Mouse (Mus musculus): ENCODE measurements around the gene Tsr3. TPM values are rescaled to one million over a fixed set of nuclear protein-coding genes. Genes with fewer than 3 reads are reported as not detected.

Tsr3 gene
- polyA plus RNA-seq, 1 experiment from 2014 or later = 19.7 TPM

DNA sequence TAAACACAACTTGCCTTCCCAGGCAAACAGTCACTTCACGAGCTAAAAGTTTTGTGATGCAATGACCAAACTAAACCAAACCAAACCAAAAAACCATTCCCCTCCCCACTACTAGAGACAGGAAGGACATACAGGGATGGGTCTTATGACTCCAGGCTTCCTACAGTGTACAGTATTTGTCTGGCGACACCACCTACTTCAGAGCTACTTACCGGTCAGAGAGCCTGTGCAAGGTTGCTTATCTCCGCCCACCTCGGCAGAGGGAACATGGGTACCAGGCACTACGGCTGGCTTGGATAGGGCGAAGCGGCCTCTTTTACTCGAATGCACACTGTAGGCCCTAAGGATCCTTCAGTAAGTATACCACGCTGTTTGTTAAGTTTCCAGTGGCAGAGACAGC, 32.4 kb downstream of the Tsr3 start:
- no peaks in the 10 kb centered on the region for H3K9me3 ChIP-seq (ENCODE audit: low read length)
- peak overlapping the region; percentile 97 for H3K9ac ChIP-seq (replicated peaks)
- H3K4me3 ChIP-seq (ENCODE audit: low read depth, low read length) = peak overlapping the region; percentile 83
- DNase-seq = peak; percentile 46
- TF ChIP-seq CTCF (IDR thresholded peaks at IDR 0.05; ENCODE audit: low read depth) (no peak), EP300 (IDR thresholded peaks at IDR 0.05; ENCODE audit: low read depth) (no peak)
- under 1% methylated on average over 10 of the region's 10 CpGs for WGBS (ENCODE audit: insufficient replicate concordance)
- no peaks in the 10 kb centered on the region for H3K27me3 ChIP-seq (ENCODE audit: insufficient read depth, low read length)
- no peak for ATAC-seq
- H3K4me2 ChIP-seq (ENCODE audit: low read depth, low read length) = peak overlapping the region; percentile 87
- H3K36me3 ChIP-seq (replicated peaks; ENCODE audit: insufficient read depth, low read length) = peaks cover 23% of the 10 kb centered on the region
- peaks cover 32% of the 10 kb centered on the region for H3K4me1 ChIP-seq (ENCODE audit: insufficient read depth)
- peak overlapping the region; percentile 99 for H3K27ac ChIP-seq (ENCODE audit: low read depth)

DNA sequence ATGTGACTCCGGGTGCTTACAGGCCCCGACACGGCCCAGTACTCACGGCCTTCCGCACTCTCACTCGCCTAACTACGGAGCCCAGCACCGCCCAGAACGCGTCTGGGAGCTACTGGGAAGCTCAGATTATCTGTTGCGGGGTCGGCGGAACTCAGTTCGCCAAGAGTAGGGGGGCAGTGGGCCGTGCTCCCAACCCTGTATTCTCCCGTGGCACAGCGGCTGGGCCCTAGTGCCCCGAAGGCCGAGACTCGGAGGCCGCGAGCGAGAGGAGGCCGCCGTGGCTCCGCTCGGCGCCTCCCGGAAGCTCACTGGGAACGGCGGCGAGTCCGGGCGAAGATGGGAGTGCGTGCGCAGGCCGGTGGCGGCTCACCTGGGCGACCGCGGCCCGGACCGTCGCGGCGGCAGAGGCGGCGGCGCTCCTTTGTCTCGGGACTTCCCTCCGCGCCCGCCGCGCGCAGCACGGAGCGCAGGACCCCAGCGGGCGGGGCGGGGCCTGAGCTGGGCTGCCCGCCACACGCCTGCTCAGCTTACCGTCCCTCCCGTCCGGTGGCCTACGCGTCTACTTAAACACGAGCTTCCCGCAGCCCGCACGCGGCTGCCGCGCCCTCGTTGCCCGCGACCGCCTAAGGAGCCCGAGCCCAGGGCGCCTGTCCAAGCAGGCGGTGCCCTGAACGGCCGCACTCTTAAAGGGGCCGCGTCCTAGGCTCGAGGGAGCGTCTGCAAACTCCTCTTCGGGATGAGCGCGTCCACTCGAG, 33.2 kb downstream of the Tsr3 start:
- peak; percentile 83 for ATAC-seq
- 3% methylated on average over 74 of the region's 92 CpGs for WGBS (ENCODE audit: insufficient replicate concordance)
- peak overlapping the region; percentile 87 for H3K4me2 ChIP-seq (ENCODE audit: low read depth, low read length)
- DNase-seq = peak; percentile 90
- no peaks in the 10 kb centered on the region for H3K27me3 ChIP-seq (ENCODE audit: insufficient read depth, low read length)
- TF ChIP-seq EP300 (IDR thresholded peaks at IDR 0.05; ENCODE audit: low read depth) (no peak), CTCF (IDR thresholded peaks at IDR 0.05; ENCODE audit: low read depth) (no peak)
- peaks cover 32% of the 10 kb centered on the region for H3K4me1 ChIP-seq (ENCODE audit: insufficient read depth)
- no peaks in the 10 kb centered on the region for H3K9me3 ChIP-seq (ENCODE audit: low read length)
- peak overlapping the region; percentile 99 for H3K27ac ChIP-seq (ENCODE audit: low read depth)
- peaks cover 15% of the 10 kb centered on the region for H3K36me3 ChIP-seq (replicated peaks; ENCODE audit: insufficient read depth, low read length)
- peak overlapping the region; percentile 83 for H3K4me3 ChIP-seq (ENCODE audit: low read depth, low read length)
- peak overlapping the region; percentile 97 for H3K9ac ChIP-seq (replicated peaks)

DNA sequence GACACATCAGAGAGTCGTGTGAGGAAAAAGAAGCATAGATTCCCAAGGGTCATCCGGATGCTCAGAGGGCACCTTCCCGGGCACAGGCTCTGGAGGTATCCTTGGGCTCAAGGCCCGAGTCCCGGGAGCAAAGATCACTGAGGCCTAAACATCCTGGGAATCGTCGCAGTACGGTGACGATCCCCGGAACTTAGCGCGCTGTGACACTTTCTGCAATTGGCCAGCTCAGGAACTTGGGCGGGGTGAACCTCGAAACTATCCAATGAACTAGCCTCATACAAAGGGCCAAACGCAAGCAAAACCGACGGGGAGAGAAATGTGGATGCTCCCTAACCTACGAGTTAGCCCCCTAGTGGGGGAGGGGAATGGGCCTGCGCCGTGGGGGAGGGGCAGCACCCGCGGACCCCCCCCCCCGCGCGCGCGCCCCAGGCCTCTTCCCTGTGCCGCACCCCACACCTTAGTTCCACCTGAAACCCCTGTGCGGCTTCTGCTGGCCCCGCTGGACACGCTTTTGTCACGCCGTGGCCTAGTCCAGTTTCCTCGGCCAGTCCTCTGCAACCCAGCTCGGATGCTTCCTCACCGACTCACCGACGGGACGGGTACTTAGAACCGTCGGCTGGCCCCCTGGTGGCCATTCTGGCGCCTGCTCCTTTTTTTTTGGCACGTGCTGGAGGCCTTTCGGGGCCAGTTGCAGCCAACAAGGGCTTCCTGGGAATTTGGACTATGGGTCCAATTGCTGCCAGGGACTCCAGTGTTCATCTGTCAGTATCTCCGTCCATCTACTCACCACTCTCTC, 33.9 kb downstream of the Tsr3 start:
- peak overlapping the region; percentile 87 for H3K4me2 ChIP-seq (ENCODE audit: low read depth, low read length)
- no peaks in the 10 kb centered on the region for H3K9me3 ChIP-seq (ENCODE audit: low read length)
- H3K27ac ChIP-seq (ENCODE audit: low read depth) = peak overlapping the region; percentile 99
- H3K36me3 ChIP-seq (replicated peaks; ENCODE audit: insufficient read depth, low read length) = peaks cover 7% of the 10 kb centered on the region
- under 1% methylated on average over 42 of the region's 45 CpGs for WGBS (ENCODE audit: insufficient replicate concordance)
- H3K27me3 ChIP-seq (ENCODE audit: insufficient read depth, low read length) = no peaks in the 10 kb centered on the region
- DNase-seq (peak; percentile 94), ATAC-seq (peak; percentile 86)
- H3K4me1 ChIP-seq (ENCODE audit: insufficient read depth) = peaks cover 32% of the 10 kb centered on the region
- TF ChIP-seq CTCF (IDR thresholded peaks at IDR 0.05; ENCODE audit: low read depth) (peak; percentile 85), EP300 (IDR thresholded peaks at IDR 0.05; ENCODE audit: low read depth) (peak; percentile 75; the same call in 1 of the 2 replicates)
- peak overlapping the region; percentile 83 for H3K4me3 ChIP-seq (ENCODE audit: low read depth, low read length)
- peak overlapping the region; percentile 97 for H3K9ac ChIP-seq (replicated peaks)

GRCm38 (mm10) chr17:25274571-25275346, 34.8 kb downstream of the Tsr3 start, which contains the start of gene Ube2i:
Ube2i (minus strand) TSS chr17:25274622.
- DNase-seq (no peak), ATAC-seq (no peak)
- Histone ChIP-seq H3K9me3 (ENCODE audit: low read length) (no peaks in the 10 kb centered on the region), H3K36me3 (replicated peaks; ENCODE audit: insufficient read depth, low read length) (no peaks in the 10 kb centered on the region), H3K27ac (ENCODE audit: low read depth) (peak within 1 kb of the TSS; percentile 99), H3K27me3 (ENCODE audit: insufficient read depth, low read length) (no peaks in the 10 kb centered on the region), H3K9ac (replicated peaks) (peak within 1 kb of the TSS; percentile 97), H3K4me1 (ENCODE audit: insufficient read depth) (peaks cover 28% of the 10 kb centered on the region), H3K4me3 (ENCODE audit: low read depth, low read length) (peak within 1 kb of the TSS; percentile 83), H3K4me2 (ENCODE audit: low read depth, low read length) (peak within 1 kb of the TSS; percentile 87)
- TF ChIP-seq CTCF (IDR thresholded peaks at IDR 0.05; ENCODE audit: low read depth) (no peak), EP300 (IDR thresholded peaks at IDR 0.05; ENCODE audit: low read depth) (no peak)
- 63% methylated on average over 9 of the region's 9 CpGs for WGBS (ENCODE audit: insufficient replicate concordance)

DNA sequence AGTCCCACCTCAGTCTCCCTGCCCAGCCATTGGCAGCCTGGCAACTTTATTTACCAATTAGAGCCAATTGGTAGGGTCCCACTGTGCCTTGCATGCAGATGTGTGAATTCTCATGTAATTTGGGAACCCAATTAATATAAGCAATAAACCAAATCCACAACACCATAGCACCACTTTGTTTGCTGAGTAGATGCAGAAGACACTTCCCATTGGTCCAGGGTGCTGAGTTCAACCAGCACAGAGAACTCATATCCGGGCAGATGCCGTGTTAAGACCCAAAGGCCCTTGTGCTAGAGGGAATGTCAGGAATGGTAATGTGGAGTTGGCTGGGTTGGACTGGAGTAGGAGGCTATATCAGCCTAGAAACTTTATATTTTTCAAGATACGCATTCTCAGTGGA, 35.9 kb downstream of the Tsr3 start:
- no peaks in the 10 kb centered on the region for H3K9me3 ChIP-seq (ENCODE audit: low read length)
- H3K36me3 ChIP-seq (replicated peaks; ENCODE audit: insufficient read depth, low read length) = no peaks in the 10 kb centered on the region
- TF ChIP-seq CTCF (IDR thresholded peaks at IDR 0.05; ENCODE audit: low read depth) (no peak), EP300 (IDR thresholded peaks at IDR 0.05; ENCODE audit: low read depth) (no peak)
- 84% methylated on average over 3 of the region's 3 CpGs for WGBS (ENCODE audit: insufficient replicate concordance)
- DNase-seq = no peak
- H3K4me3 ChIP-seq (ENCODE audit: low read depth, low read length) = no peak overlapping the region
- no peak for ATAC-seq
- H3K4me2 ChIP-seq (ENCODE audit: low read depth, low read length) = no peak overlapping the region
- peaks cover 22% of the 10 kb centered on the region for H3K4me1 ChIP-seq (ENCODE audit: insufficient read depth)
- no peaks in the 10 kb centered on the region for H3K27me3 ChIP-seq (ENCODE audit: insufficient read depth, low read length)
- H3K9ac ChIP-seq (replicated peaks) = no peak overlapping the region
- H3K27ac ChIP-seq (ENCODE audit: low read depth) = no peak overlapping the region
